ENCODE assay signal across 26 mouse cellular contexts in the genomic region with DNA sequence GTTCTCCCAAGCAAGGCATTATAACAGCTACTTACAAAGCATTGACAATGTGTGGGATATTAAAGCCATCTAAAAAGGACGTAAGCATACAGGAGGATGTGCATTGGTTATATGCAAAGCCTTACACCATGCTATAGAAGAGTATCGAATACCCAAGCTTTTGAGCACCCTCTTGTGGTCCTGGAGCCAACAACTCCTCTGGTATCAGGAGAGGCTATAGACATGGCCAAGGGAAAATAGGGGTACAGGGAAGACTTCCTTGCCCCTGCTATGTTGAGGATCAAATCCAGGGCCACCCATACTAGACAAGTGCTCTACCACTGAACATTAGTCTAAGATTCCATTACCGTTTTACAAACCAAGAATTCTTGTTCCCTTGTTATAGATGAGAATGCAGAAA. TPM values are rescaled to one million over a fixed set of nuclear protein-coding genes. Genes with fewer than 3 reads are reported as not detected.
DNase-seq lines count a peak whose midpoint lies in the region; ATAC-seq and TF ChIP-seq lines count a peak whose summit lies in the region.
"Had no signal": no experiment of that assay in that cellular context is flagged by ENCODE, and none has a peak within 500 bp of the region (broad histone marks: within the 10 kb centered on the region; RNA-seq: fewer than 3 reads in every experiment).

No protein-coding gene starts in this region.

- no peak overlapping the region for H3K4me3 ChIP-seq in hindbrain, postnatal 0 days (ENCODE audit: low read length)
- no peak overlapping the region for H3K4me3 ChIP-seq in hindbrain, embryonic 14.5 days (replicated peaks; ENCODE audit: low read length)
- no peak overlapping the region for H3K4me3 ChIP-seq in lung, embryonic 14.5 days (ENCODE audit: low read depth, low read length)
- H3K4me3 ChIP-seq in stomach, postnatal 0 days (ENCODE audit: low read depth, low read length) = no peak overlapping the region
- H3K4me3 ChIP-seq: embryonic facial prominence, embryonic 12.5 days; erythroblast, embryonic 14.5 days; forebrain, embryonic 13.5 days; heart, embryonic 10.5 days; hindbrain, embryonic 12.5 days; kidney, embryonic 15.5 days; midbrain, embryonic 13.5 days; neural tube, embryonic 15.5 days had no signal

- H3K27me3 ChIP-seq in hindbrain, postnatal 0 days (ENCODE audit: insufficient read depth, low read length) = no peaks in the 10 kb centered on the region
- no peaks in the 10 kb centered on the region for H3K27me3 ChIP-seq in hindbrain, embryonic 14.5 days (ENCODE audit: control insufficient read depth, insufficient read depth, low read length)
- no peaks in the 10 kb centered on the region for H3K27me3 ChIP-seq in lung, embryonic 14.5 days (ENCODE audit: insufficient read depth, low read length)
- H3K27me3 ChIP-seq in stomach, postnatal 0 days (ENCODE audit: control insufficient read depth, insufficient read depth, low read length) = no peaks in the 10 kb centered on the region
- H3K27me3 ChIP-seq: embryonic facial prominence, embryonic 12.5 days; forebrain, embryonic 13.5 days; hindbrain, embryonic 12.5 days; midbrain, embryonic 13.5 days; neural tube, embryonic 15.5 days had no signal

- DNase-seq in hindbrain, postnatal 0 days (ENCODE audit: low spot score) = no peak
- no peak for DNase-seq in hindbrain, embryonic 14.5 days (ENCODE audit: low spot score)
- peak; percentile 55 for DNase-seq in lung, embryonic 14.5 days
- DNase-seq in lung, postnatal 36 days = no peak
- DNase-seq in ES-CJ7 (ENCODE audit: low read depth, low spot score) = peak; percentile 34
- no peak for DNase-seq in stomach, postnatal 0 days (ENCODE audit: low spot score)
- no peak for DNase-seq in right cerebral cortex, adult 2 months (ENCODE audit: low spot score in 2 of 2)
- DNase-seq: adrenal gland, postnatal 25 days; cerebellum, adult 8-10 months; gastrocnemius, postnatal 14 days; heart, postnatal 10 days; lung, adult 18-20 months; right cerebral cortex, postnatal 14 days; spleen, adult 18-20 months; thymus, postnatal 36 days had no signal

- TF ChIP-seq EP300 in stomach, postnatal 0 days (optimal IDR thresholded peaks at IDR 0.05) = no peak

- H3K9me3 ChIP-seq in hindbrain, postnatal 0 days (ENCODE audit: low read length) = no peaks in the 10 kb centered on the region
- no peaks in the 10 kb centered on the region for H3K9me3 ChIP-seq in hindbrain, embryonic 14.5 days (ENCODE audit: control insufficient read depth, low read length)
- no peaks in the 10 kb centered on the region for H3K9me3 ChIP-seq in lung, embryonic 14.5 days (ENCODE audit: low read depth, low read length)
- H3K9me3 ChIP-seq in stomach, postnatal 0 days (ENCODE audit: control insufficient read depth, low read length) = no peaks in the 10 kb centered on the region
- H3K9me3 ChIP-seq: embryonic facial prominence, embryonic 12.5 days; forebrain, embryonic 13.5 days; heart, embryonic 10.5 days; hindbrain, embryonic 12.5 days; kidney, embryonic 15.5 days; midbrain, embryonic 13.5 days; neural tube, embryonic 15.5 days had no signal

- no peak for ATAC-seq in hindbrain, postnatal 0 days
- no peak for ATAC-seq in hindbrain, embryonic 14.5 days (ENCODE audit: low FRiP score)
- ATAC-seq in lung, embryonic 14.5 days (ENCODE audit: insufficient read depth) = no peak
- ATAC-seq in stomach, postnatal 0 days (ENCODE audit: low FRiP score, low TSS enrichment) = no peak
- ATAC-seq: forebrain, embryonic 13.5 days; midbrain, embryonic 13.5 days; Patski had no signal

- peak; percentile 24; the same call in 1 of the 2 replicates for TF ChIP-seq CTCF in hindbrain, postnatal 0 days (IDR thresholded peaks at IDR 0.05; ENCODE audit: low read depth)
- TF ChIP-seq CTCF in lung, embryonic 14.5 days (IDR thresholded peaks at IDR 0.05; ENCODE audit: low read depth) = peak; percentile 49
- peak; percentile 57 for TF ChIP-seq CTCF in stomach, postnatal 0 days (IDR thresholded peaks at IDR 0.05; ENCODE audit: low read depth)

- H3K36me3 ChIP-seq in hindbrain, postnatal 0 days (ENCODE audit: insufficient read depth, low read length) = no peaks in the 10 kb centered on the region
- no peaks in the 10 kb centered on the region for H3K36me3 ChIP-seq in hindbrain, embryonic 14.5 days (replicated peaks; ENCODE audit: control insufficient read depth, insufficient read depth)
- no peaks in the 10 kb centered on the region for H3K36me3 ChIP-seq in lung, embryonic 14.5 days (ENCODE audit: insufficient read depth)
- H3K36me3 ChIP-seq in stomach, postnatal 0 days (ENCODE audit: control insufficient read depth, insufficient read depth, low read length) = no peaks in the 10 kb centered on the region
- H3K36me3 ChIP-seq: embryonic facial prominence, embryonic 12.5 days; heart, embryonic 10.5 days; hindbrain, embryonic 12.5 days; kidney, embryonic 15.5 days; midbrain, embryonic 13.5 days; neural tube, embryonic 15.5 days had no signal

- 79% methylated on average over 3 of the region's 3 CpGs for WGBS in hindbrain, postnatal 0 days
- 72% methylated on average over 3 of the region's 3 CpGs for WGBS in hindbrain, embryonic 14.5 days
- WGBS in lung, embryonic 14.5 days = 63% methylated on average over 3 of the region's 3 CpGs
- 70% methylated on average over 3 of the region's 3 CpGs for WGBS in stomach, postnatal 0 days

- no peak overlapping the region for H3K27ac ChIP-seq in hindbrain, postnatal 0 days
- no peak overlapping the region for H3K27ac ChIP-seq in hindbrain, embryonic 14.5 days
- no peak overlapping the region for H3K27ac ChIP-seq in lung, embryonic 14.5 days (ENCODE audit: low read depth)
- H3K27ac ChIP-seq in stomach, postnatal 0 days (replicated peaks) = no peak overlapping the region
- H3K27ac ChIP-seq: embryonic facial prominence, embryonic 12.5 days; forebrain, embryonic 13.5 days; heart, embryonic 10.5 days; hindbrain, embryonic 12.5 days; kidney, embryonic 15.5 days; macrophage; midbrain, embryonic 13.5 days; neural tube, embryonic 15.5 days had no signal

- H3K9ac ChIP-seq in hindbrain, postnatal 0 days (replicated peaks; ENCODE audit: low read length) = no peak overlapping the region
- H3K9ac ChIP-seq in hindbrain, embryonic 14.5 days = no peak overlapping the region
- no peak overlapping the region for H3K9ac ChIP-seq in lung, embryonic 14.5 days
- no peak overlapping the region for H3K9ac ChIP-seq in stomach, postnatal 0 days (ENCODE audit: low read length)
- H3K9ac ChIP-seq: embryonic facial prominence, embryonic 12.5 days; forebrain, embryonic 13.5 days; hindbrain, embryonic 12.5 days; kidney, embryonic 15.5 days; midbrain, embryonic 13.5 days; neural tube, embryonic 15.5 days had no signal

- no peaks in the 10 kb centered on the region for H3K4me1 ChIP-seq in hindbrain, postnatal 0 days (ENCODE audit: insufficient read depth, low read length)
- no peaks in the 10 kb centered on the region for H3K4me1 ChIP-seq in hindbrain, embryonic 14.5 days (replicated peaks; ENCODE audit: control insufficient read depth, insufficient read depth, low read length)
- H3K4me1 ChIP-seq in lung, embryonic 14.5 days (ENCODE audit: insufficient read depth) = no peaks in the 10 kb centered on the region
- no peaks in the 10 kb centered on the region for H3K4me1 ChIP-seq in stomach, postnatal 0 days (replicated peaks; ENCODE audit: control insufficient read depth, insufficient read depth)
- H3K4me1 ChIP-seq: embryonic facial prominence, embryonic 12.5 days; forebrain, embryonic 13.5 days; hindbrain, embryonic 12.5 days; midbrain, embryonic 13.5 days; neural tube, embryonic 15.5 days had no signal

- no peak overlapping the region for H3K4me2 ChIP-seq in hindbrain, postnatal 0 days (ENCODE audit: low read depth, low read length)
- H3K4me2 ChIP-seq in hindbrain, embryonic 14.5 days (replicated peaks) = no peak overlapping the region
- no peak overlapping the region for H3K4me2 ChIP-seq in lung, embryonic 14.5 days
- H3K4me2 ChIP-seq in stomach, postnatal 0 days (replicated peaks; ENCODE audit: low read depth) = no peak overlapping the region
- H3K4me2 ChIP-seq: embryonic facial prominence, embryonic 12.5 days; forebrain, embryonic 13.5 days; hindbrain, embryonic 12.5 days; kidney, embryonic 15.5 days; midbrain, embryonic 13.5 days; neural tube, embryonic 15.5 days had no signal

RNA-seq across cellular contexts. Expression of gene Rufy4, which starts 6.7 kb away (rescaled TPM):
- total RNA-seq in hindbrain, postnatal 0 days (2014; rRNA removed) = not detected in 2 replicates
- 0.08 and 0.10 TPM in 2 replicates for polyA plus RNA-seq in hindbrain, postnatal 0 days (2015; fragmentation: Nextera tagmentation; extraction: Ambion mirVana)
- 0.26 and 0.43 TPM in 2 replicates for polyA plus RNA-seq in hindbrain, embryonic 14.5 days (2014; fragmentation: Nextera tagmentation; extraction: Ambion mirVana)
- 0.26 and 0.39 TPM in 2 replicates for polyA plus RNA-seq in lung, embryonic 14.5 days (2014; fragmentation: Nextera tagmentation; extraction: Ambion mirVana)
- polyA plus RNA-seq in stomach, postnatal 0 days (2015; fragmentation: Nextera tagmentation; extraction: Ambion mirVana) = 0.13 and 0.19 TPM in 2 replicates
- total RNA-seq: layer of hippocampus, postnatal 25 days had no signal
- polyA plus RNA-seq: erythroblast, embryonic 14.5 days; macrophage had no signal

RNA-seq across cellular contexts. Expression of gene Tns1, which starts 7.8 kb away (rescaled TPM):
- 24.1 and 28.0 TPM in 2 replicates for total RNA-seq in hindbrain, postnatal 0 days (2014; rRNA removed)
- 10.3 and 11.7 TPM in 2 replicates for polyA plus RNA-seq in hindbrain, postnatal 0 days (2015; fragmentation: Nextera tagmentation; extraction: Ambion mirVana)
- polyA plus RNA-seq in hindbrain, embryonic 14.5 days (2014; fragmentation: Nextera tagmentation; extraction: Ambion mirVana) = 15.1 and 15.5 TPM in 2 replicates
- 87.9 and 95.2 TPM in 2 replicates for polyA plus RNA-seq in lung, embryonic 14.5 days (2014; fragmentation: Nextera tagmentation; extraction: Ambion mirVana)
- polyA plus RNA-seq in stomach, postnatal 0 days (2015; fragmentation: Nextera tagmentation; extraction: Ambion mirVana) = 28.8 and 32.7 TPM in 2 replicates

RNA-seq across cellular contexts. Expression of gene Cxcr2, which starts 21.8 kb away (rescaled TPM):
- total RNA-seq in hindbrain, postnatal 0 days (2014; rRNA removed) = 0.52 TPM in 1 of 2 replicates, not detected in the other
- 0.05 and 0.18 TPM in 2 replicates for polyA plus RNA-seq in hindbrain, postnatal 0 days (2015; fragmentation: Nextera tagmentation; extraction: Ambion mirVana)
- 0.11 TPM in 1 of 2 replicates, not detected in the other for polyA plus RNA-seq in hindbrain, embryonic 14.5 days (2014; fragmentation: Nextera tagmentation; extraction: Ambion mirVana)
- 0.05 TPM in 1 of 2 replicates, not detected in the other for polyA plus RNA-seq in lung, embryonic 14.5 days (2014; fragmentation: Nextera tagmentation; extraction: Ambion mirVana)
- polyA plus RNA-seq in stomach, postnatal 0 days (2015; fragmentation: Nextera tagmentation; extraction: Ambion mirVana) = 0.15 and 0.18 TPM in 2 replicates
- total RNA-seq: adrenal gland, postnatal 25 days; gastrocnemius, postnatal 14 days; layer of hippocampus, postnatal 25 days had no signal
- polyA plus RNA-seq: hindbrain, embryonic 12.5 days had no signal

Comparison
In these comparisons a context has a peak if more than half of its experiments do, and no peak if none do; other contexts are left out.
1. DNase-seq: peak in lung, embryonic 14.5 days (single experiment) and ES-CJ7 (single experiment); none in hindbrain, postnatal 0 days (single experiment), hindbrain, embryonic 14.5 days (single experiment), lung, postnatal 36 days (single experiment), stomach, postnatal 0 days (single experiment) and right cerebral cortex, adult 2 months (0 of 2).
2. Peak in every context shown above with its lines, with median percentiles within 50 percentile points of each other: CTCF ChIP-seq.